Mouse (Mus musculus) kidney, embryonic 16.5 days (tissue): Measurements from ENCODE around the gene Rplp1. TPM values are rescaled to one million over a fixed set of nuclear protein-coding genes. Genes with fewer than 3 reads are reported as not detected.

Experiments used
- ATAC-seq: fragments of 200-750 bp; cut with Nextera tagmentation; 2 replicates; pipeline ENCODE4 v1.8.0; 2017; ENCODE audit warnings: moderate TSS enrichment; ENCODE audit not compliant: low FRiP score, low TSS enrichment
- H3K27ac ChIP-seq: fragments of 300-500 bp; sonication (generic); 2 replicates; pipeline ENCODE4 v1.5.1; 2014; ENCODE audit warnings: low read length
- H3K27me3 ChIP-seq: fragments of 300-500 bp; sonication (generic); 2 replicates; pipeline ENCODE4 v1.6.1; 2014; ENCODE audit warnings: low read length, control low read depth, mixed read lengths; ENCODE audit not compliant: insufficient read depth
- H3K36me3 ChIP-seq: fragments of 300-500 bp; sonication (generic); 2 replicates; pipeline ENCODE4 v1.6.1; 2014; ENCODE audit warnings: low read length, control low read depth, mixed read lengths; ENCODE audit not compliant: insufficient read depth
- H3K4me1 ChIP-seq: fragments of 300-500 bp; sonication (generic); 2 replicates; pipeline ENCODE4 v1.6.1; 2014; ENCODE audit warnings: low read length, control low read depth, mixed read lengths; ENCODE audit not compliant: insufficient read depth
- H3K4me2 ChIP-seq: fragments of 300-500 bp; sonication (generic); replicated peaks from 2 replicates; pipeline ENCODE4 v1.6.1; 2014; ENCODE audit warnings: low read depth, low read length
- H3K4me3 ChIP-seq: fragments of 300-500 bp; sonication (generic); 2 replicates; pipeline ENCODE4 v1.5.1; 2014; ENCODE audit warnings: mild to moderate bottlenecking, low read length
- H3K9ac ChIP-seq: fragments of 300-500 bp; sonication (generic); replicated peaks from 2 replicates; pipeline ENCODE4 v1.6.1; 2014; ENCODE audit warnings: low read length
- H3K9me3 ChIP-seq: fragments of 300-500 bp; sonication (generic); 2 replicates; pipeline ENCODE4 v1.6.1; 2016; ENCODE audit warnings: low read length, control low read depth
- WGBS: fragments of 180-500 bp; shearing (Covaris S2); extraction: QIAGEN DNeasy Blood & Tissue Kit; methylation state at CpG from one replicate; pipeline ENCODE4 v1.1.7; 2014; 5-methylcytosine and 5-hydroxymethylcytosine counted together
- polyA plus RNA-seq: library from polyadenylated mRNA; unstranded; fragments of >200 nt; fragmentation: Nextera tagmentation; extraction: Ambion mirVana; gene quantifications from 2 replicates; pipeline ENCODE4 v1.2.1, GENCODE M21; 2015

Rplp1 gene
- polyA plus RNA-seq: 1,273 and 1,285 TPM in 2 replicates

GRCm38 (mm10) chr9:61914203-61914916 lies at the start of gene Rplp1:
Gene Rplp1, minus strand, starts transcription at chr9:61914542.
- peak within 1 kb of the TSS; percentile 91 for H3K9ac ChIP-seq
- peaks cover 22% of the 10 kb centered on the region for H3K4me1 ChIP-seq
- no peaks in the 10 kb centered on the region for H3K27me3 ChIP-seq
- peak within 1 kb of the TSS; percentile 93 for H3K4me3 ChIP-seq
- H3K36me3 ChIP-seq: peaks cover 45% of the 10 kb centered on the region
- WGBS: under 1% methylated on average over 66 of the region's 70 CpGs
- ATAC-seq: peak; percentile 97
- H3K4me2 ChIP-seq: peak within 1 kb of the TSS; percentile 75
- peak within 1 kb of the TSS; percentile 97 for H3K27ac ChIP-seq
- no peaks in the 10 kb centered on the region for H3K9me3 ChIP-seq

- no peak overlapping the region for H3K9ac ChIP-seq
- WGBS: 69% methylated on average over 6 of the region's 6 CpGs
- no peak; the same call in 1 of the 2 replicates for ATAC-seq
- H3K9me3 ChIP-seq: no peaks in the 10 kb centered on the region
- H3K4me1 ChIP-seq: peaks cover 13% of the 10 kb centered on the region
- no peak overlapping the region for H3K4me2 ChIP-seq
- no peak overlapping the region for H3K4me3 ChIP-seq
- H3K27ac ChIP-seq: no peak overlapping the region
- H3K27me3 ChIP-seq: no peaks in the 10 kb centered on the region
- no peaks in the 10 kb centered on the region for H3K36me3 ChIP-seq
Measured at GRCm38 (mm10) chr9:61963356-61963755, 49.0 kb upstream of the Rplp1 start.

- Histone ChIP-seq H3K9ac (no peak overlapping the region), H3K9me3 (no peaks in the 10 kb centered on the region), H3K4me1 (peaks cover 13% of the 10 kb centered on the region), H3K4me2 (no peak overlapping the region), H3K36me3 (no peaks in the 10 kb centered on the region), H3K27me3 (no peaks in the 10 kb centered on the region), H3K4me3 (no peak overlapping the region), H3K27ac (no peak overlapping the region)
- 88% methylated on average over 4 of the region's 4 CpGs for WGBS
- ATAC-seq: no peak
Measured at GRCm38 (mm10) chr9:61961181-61961580, 46.8 kb upstream of the Rplp1 start.

- Histone ChIP-seq H3K9me3 (no peaks in the 10 kb centered on the region), H3K4me2 (no peak overlapping the region), H3K27me3 (no peaks in the 10 kb centered on the region), H3K4me1 (peaks cover 13% of the 10 kb centered on the region), H3K36me3 (no peaks in the 10 kb centered on the region), H3K9ac (0 out of 2 replicates have a peak overlapping the region, but pooled peaks have one; percentile 6), H3K27ac (0 out of 2 replicates have a peak overlapping the region, but pooled peaks have one; percentile 55), H3K4me3 (no peak overlapping the region)
- 32% methylated on average over 5 of the region's 5 CpGs for WGBS
- ATAC-seq: no peak; the same call in 1 of the 2 replicates
Measured at GRCm38 (mm10) chr9:61960753-61961152, 46.4 kb upstream of the Rplp1 start.

- Histone ChIP-seq H3K36me3 (no peaks in the 10 kb centered on the region), H3K4me2 (no peak overlapping the region), H3K4me3 (no peak overlapping the region), H3K9ac (no peak overlapping the region), H3K27ac (peak overlapping the region; percentile 55), H3K9me3 (no peaks in the 10 kb centered on the region), H3K27me3 (no peaks in the 10 kb centered on the region), H3K4me1 (peaks cover 10% of the 10 kb centered on the region)
- 75% methylated on average over 1 of the region's 1 CpGs for WGBS
- ATAC-seq: 0 out of 2 replicates have a peak, but pooled peaks have one; percentile 42
Measured at GRCm38 (mm10) chr9:61959921-61960569, 45.7 kb upstream of the Rplp1 start.

- H3K27me3 ChIP-seq: no peaks in the 10 kb centered on the region
Measured at GRCm38 (mm10) chr9:61954707-61955106, 40.4 kb upstream of the Rplp1 start.

GRCm38 (mm10) chr9:61952241-61952640 lies 37.9 kb upstream of the Rplp1 start:
- WGBS: 76% methylated on average over 7 of the region's 7 CpGs
- Histone ChIP-seq H3K4me3 (no peak overlapping the region), H3K9ac (no peak overlapping the region), H3K9me3 (no peaks in the 10 kb centered on the region), H3K4me2 (no peak overlapping the region), H3K27ac (no peak overlapping the region), H3K27me3 (no peaks in the 10 kb centered on the region), H3K4me1 (peaks cover 9% of the 10 kb centered on the region; the same call in 1 of the 2 replicates), H3K36me3 (no peaks in the 10 kb centered on the region)
- ATAC-seq: no peak

More at GRCm38 (mm10) chr9:61954707-61955106, 40.4 kb upstream of the Rplp1 start:
- H3K36me3 ChIP-seq: no peaks in the 10 kb centered on the region
- H3K9ac ChIP-seq: no peak overlapping the region
- no peak overlapping the region for H3K4me3 ChIP-seq
- H3K4me1 ChIP-seq: no peaks in the 10 kb centered on the region; the same call in 1 of the 2 replicates
- no peaks in the 10 kb centered on the region for H3K9me3 ChIP-seq
- no peak overlapping the region for H3K27ac ChIP-seq
- no peak overlapping the region for H3K4me2 ChIP-seq
- ATAC-seq: no peak

- Histone ChIP-seq H3K9ac (peak overlapping the region; percentile 64), H3K4me1 (peaks cover 13% of the 10 kb centered on the region; the same call in 1 of the 2 replicates), H3K27ac (peak overlapping the region; percentile 60; the same call in 1 of the 2 replicates), H3K4me3 (peak overlapping the region; percentile 77), H3K9me3 (no peaks in the 10 kb centered on the region), H3K36me3 (peaks cover 6% of the 10 kb centered on the region; the same call in 1 of the 2 replicates), H3K27me3 (no peaks in the 10 kb centered on the region), H3K4me2 (peak overlapping the region; percentile 76)
- 4% methylated on average over 24 of the region's 24 CpGs for WGBS
- peak; percentile 81 for ATAC-seq
Measured at GRCm38 (mm10) chr9:61947402-61948346, 33.3 kb upstream of the Rplp1 start.
